Mouse (Mus musculus): Measurements from ENCODE around the gene Mpped2. TPM values are rescaled to one million over a fixed set of nuclear protein-coding genes. Genes with fewer than 3 reads are reported as not detected.

Mpped2 gene
- total RNA-seq, 2 experiments from 2014 or later: 33.2 to 40.0 TPM

DNA sequence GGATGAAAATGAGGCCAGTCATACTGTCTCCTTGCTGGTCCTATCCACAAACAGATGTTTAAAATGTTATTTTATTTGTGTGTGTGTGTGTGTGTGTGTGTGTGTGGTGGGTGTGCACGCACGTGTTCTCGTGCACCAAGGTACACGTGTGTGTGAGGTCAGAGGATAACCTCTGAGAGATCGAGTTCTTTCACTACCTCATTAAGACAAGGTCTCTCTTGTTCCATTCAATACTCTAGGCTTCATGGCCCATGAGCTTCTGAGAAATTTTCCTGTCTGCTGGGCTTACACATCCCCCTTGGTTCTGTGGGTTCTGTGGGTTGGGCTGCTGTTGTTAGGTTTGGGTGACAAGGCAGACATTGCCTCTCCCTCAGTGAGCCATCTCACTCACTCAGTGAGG lies 12.6 kb downstream of the Mpped2 start:
- DNase-seq: no peak

DNA sequence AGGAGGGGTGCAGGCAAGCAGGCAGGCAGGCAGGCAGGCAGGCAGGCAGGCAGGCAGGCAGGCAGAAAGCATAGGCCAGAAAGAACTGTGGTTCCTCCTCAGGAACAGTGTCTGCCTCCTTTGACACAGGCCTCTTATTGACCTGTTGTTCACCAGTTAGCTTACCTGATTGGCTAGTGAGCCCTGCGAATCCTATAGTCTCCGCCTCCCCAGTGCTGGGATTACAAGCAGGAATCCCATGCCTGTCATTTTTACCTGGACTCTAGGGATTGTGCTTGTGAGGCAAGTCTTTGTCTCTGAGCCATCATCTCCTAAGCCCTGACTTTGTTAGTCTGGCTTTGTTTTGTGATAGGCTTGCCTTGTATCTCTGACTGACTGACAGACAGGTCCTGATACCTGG lies 14.1 kb downstream of the Mpped2 start:
- DNase-seq: no peak

DNA sequence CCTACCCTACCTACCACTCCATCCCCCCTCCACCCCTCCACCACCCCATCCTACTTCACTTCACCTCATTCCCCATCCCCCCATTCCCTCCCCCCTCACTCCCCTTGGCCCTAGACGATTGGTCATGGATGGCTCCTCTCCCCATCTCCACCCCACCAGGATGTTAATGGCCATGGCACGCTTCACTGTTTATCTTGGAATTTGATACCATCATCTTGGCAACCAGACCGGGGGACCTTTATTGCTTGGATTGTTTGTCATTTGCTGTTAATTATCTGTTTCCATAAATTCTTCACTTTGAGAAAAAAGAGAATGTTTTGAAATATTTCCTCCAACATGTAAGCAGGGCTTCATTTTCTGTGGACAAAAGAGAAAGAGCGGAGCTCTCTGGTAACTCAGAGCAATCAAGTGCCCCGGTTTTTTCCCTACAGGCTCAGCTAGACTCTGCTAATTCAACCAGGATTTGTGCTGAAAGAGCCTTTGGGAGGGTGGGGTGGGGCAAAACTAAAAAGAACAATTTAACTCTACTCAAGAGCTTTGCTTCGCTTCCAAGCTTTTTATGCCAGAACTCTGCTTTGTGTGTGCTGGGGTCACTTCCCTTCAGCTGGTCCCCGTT lies 17.9 kb downstream of the Mpped2 start:
- no peak for DNase-seq

DNA sequence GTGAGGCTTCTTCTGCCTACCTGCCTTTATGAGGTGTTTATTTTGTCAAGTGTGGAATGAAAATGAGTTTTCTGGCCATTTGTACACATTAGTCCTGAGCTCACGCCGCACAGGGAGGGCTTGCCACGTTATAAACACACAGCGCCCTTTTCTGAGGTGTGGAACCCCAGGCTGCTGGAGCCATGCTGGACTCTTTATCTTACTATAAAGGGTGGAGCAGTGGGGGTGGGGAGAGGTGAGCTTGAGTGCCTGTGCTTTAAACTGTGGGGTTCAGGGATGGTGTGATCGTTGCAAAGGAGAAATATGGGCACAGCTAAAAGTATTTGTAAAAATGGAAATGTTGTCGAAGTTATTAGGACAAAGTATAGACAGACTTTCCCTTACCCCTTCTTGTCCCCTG lies 18.4 kb downstream of the Mpped2 start:
- DNase-seq: no peak

DNA sequence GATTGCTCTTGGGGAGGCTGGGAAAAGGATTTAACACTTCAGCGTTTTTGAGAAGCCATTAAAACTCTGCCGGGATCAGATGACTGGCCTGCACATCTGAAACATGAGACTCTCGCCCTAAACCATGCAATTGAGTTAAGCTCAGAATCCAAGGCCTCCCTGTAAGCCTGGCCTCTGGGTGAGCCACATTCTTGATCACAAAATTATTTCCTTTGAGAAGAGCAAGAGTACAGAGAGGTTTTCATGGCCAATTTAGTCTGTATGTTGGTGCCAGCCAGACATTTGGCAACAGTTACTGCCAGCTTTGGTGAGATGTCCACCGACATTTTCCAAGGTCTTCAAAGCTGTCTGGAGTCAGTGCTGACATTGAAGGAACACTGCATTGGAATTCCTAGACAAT lies 20.1 kb downstream of the Mpped2 start:
- DNase-seq: no peak

DNA sequence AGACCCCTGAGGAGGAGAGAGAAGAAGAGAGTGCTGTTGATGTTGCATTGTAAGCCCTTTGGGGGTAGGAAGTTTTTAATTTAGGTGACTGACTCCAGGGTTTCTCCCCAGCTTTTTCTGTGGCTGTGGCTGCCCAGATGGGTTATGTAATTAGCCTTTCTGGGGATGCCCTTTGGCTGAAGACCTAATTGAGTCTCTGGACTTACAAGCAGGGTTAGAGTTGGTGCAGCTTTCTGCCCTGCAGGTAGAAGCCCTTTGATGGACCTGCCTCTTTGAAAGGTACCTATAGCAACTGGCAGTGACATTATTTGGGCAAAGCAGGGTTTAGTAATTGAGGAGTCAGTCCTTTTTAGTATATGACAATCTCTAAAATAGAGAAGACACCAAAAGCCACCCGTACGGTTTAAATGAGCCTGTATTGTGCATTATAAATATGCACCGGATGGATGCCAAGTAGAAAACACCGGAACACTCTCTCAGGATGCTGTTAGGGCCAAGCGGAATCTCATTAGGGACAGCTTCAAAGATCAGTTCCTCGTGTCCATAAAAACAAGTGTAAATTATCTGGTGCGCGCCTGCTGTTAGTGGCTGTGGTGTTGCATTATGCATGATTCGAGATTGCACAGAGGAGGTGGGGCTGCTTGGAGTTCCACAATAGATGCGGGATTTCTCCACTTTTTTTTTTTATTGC lies 22.8 kb downstream of the Mpped2 start:
- DNase-seq: peak; percentile 21 to 26

DNA sequence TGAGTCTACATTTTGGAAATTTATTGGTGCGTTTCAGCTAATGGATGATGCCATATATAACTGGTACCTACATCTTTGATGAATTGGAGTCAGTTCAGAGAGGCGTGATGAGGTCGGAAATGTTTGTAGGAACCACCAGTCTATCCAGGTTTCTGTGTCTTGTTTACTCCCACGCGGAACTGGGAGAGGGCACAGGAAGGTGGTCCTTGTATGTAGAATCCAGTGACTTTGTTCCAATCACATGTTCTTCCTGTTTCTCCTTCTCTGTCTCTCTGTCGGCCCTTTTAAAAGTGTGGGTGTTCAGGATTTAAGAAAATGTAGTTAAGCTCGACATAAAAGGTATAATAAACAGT lies 23.3 kb downstream of the Mpped2 start:
- no peak for DNase-seq

DNA sequence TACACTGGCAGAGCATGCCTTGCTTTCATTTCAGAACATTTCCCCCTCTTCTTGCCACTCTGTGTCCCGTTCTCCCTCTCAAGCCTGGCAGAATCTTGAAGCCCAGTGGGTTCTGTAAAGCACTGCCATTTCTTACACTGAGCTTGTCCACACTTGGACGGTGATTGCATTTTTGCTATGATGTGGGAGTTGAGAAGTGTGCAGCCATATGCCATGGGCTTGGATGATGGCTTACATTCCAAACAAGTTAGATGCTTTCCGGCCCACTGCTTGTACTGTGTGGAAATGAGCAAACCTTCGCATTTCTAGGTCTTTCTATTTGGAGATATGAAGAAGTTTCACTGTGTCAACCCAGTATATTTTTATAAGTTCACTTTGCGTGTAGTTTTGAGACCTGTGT lies 25.8 kb downstream of the Mpped2 start:
- DNase-seq: no peak

DNA sequence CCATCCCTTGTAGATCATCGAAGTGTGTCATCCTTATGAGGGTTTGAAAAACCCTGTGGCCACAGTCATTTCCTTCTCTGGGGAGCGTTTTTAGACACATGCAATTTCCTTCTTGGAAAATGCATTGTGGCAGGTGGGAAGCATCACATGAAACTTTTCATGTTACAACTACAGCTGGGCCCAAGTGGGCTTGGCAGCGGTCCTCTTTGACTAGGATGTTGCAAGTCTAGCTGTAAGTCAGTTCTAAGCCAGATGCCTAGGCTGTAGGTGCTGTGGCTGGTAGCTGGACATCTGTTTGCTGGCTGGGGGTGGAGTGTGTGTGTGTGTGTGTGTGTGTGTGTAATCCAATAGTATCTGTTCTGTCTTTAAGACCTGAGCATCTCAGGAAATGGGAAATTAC lies 26.4 kb downstream of the Mpped2 start:
- no peak for DNase-seq

DNA sequence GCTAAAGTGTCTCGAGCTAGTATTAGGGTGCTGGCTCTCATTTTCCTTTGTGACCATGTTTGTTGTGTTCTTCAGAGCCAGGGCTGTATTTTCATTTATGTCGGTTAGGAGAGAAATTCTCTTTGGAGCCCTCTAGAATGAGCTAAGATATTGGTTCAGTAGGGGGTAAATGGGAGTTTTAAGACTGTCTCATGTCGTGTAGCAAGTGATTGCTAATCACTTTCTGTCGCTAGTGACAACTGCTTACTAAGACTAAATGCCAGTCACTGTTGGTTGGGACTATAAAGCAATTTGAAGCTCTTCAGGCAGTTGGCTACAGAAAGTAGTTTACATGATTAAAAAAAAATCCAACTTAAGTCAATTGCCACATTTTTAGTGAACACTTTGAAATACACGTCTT lies 27.6 kb downstream of the Mpped2 start:
- DNase-seq: no peak

DNA sequence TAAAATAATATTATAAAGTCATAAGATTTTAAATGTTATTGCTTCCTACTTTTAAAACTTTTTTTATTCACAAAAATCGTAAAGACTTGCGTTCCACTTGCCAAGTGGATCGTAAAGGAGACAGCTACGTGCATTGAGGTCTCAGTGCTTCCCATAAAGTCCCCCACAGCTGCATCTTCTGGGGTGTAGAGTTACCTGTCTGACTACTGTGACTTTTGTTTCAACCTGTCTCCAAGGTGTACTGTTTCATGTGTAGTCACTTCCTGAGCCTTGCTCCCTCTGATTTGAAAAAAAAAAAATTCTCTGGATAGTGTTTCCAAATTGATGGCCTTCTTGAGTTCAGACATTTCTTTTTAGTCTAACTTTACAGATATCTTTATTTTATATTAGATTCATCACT lies 29.0 kb downstream of the Mpped2 start:
- DNase-seq: no peak

DNA sequence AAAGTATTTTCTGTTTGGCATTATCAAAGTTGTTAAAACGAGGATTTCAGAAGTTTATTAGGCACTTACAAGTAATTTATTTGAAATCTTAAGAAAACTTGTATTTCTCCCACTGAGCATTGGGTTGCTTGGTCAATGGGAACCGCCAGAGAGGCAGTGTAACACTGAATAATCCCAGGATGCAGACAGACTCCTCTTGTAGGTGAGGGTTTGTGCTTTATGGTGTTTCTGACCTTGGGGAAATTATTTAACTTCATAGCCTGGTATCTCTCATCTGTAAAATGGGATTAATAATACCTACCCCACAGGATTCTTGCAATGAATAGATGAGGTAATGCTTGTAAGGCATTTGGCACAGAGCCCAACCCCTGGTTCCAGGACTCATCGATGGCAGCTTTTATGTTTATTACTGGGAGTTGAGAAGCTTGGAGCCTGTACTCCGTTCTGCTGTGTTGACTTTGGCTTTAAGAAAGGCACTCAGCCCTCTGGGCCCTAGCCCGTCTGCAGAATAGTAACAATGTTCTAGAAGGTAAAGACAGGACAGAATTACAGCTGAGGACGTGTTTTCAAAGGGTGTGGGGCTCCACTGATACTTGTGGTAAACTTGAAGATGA lies 37.0 kb downstream of the Mpped2 start:
- DNase-seq: no peak

DNA sequence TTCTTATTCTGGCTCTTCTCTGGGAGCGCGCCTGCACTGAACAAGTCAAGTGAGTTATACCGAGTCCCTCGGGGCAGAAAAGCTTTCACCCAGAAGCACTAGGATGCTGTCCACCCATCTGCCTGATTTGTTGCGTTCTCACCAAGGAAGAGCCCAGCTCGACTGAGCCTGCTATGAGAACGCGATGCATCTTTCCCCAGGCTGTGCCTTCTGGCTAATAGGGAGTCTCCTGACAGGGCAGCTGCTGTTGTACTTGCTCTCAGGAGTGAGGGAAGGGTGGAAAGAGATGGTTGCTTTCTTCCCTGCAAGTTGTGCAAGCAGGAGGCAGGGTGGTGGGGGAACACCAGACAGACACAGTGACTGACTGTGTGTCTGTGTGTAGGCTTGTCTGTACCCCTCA lies 37.5 kb downstream of the Mpped2 start:
- peak; percentile 25 to 40 for DNase-seq

DNA sequence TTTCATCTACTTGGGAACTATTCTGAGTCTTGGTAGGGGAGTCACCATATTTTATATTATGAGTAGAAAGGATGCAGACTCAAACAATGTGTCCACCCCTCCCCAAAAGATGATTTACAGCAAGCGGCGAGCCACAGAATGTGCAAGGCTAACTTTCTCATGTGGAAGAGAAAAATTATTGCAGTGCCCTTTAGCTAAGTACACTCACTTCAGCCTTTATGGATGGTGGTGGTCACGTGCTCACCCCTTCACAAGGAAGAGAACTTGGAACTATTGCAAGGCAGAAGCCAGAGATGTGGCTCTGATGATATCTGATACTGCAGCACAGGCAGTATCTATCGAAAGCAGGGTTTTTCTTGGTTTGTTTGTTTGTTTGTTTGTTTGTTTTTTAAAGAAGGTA lies 38.4 kb downstream of the Mpped2 start:
- no peak for DNase-seq

DNA sequence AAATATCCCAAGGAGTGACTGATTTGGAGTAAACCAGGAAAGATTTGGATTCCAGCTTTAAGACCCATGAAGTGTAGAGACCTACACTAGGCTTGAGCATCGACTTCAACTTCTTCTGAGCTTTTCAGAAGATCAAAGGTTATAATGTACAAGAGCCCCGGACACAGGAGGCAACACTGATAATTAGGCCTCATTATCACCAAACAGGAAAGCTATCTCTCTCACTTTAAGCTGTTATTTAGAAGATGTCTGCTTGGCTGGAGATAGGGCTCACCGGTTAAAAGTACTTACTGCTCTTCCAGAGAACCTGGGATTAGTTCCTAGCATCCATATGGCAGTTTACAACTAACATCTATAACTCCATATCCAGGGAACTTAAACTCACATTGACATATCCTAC lies 39.1 kb downstream of the Mpped2 start:
- DNase-seq: no peak

DNA sequence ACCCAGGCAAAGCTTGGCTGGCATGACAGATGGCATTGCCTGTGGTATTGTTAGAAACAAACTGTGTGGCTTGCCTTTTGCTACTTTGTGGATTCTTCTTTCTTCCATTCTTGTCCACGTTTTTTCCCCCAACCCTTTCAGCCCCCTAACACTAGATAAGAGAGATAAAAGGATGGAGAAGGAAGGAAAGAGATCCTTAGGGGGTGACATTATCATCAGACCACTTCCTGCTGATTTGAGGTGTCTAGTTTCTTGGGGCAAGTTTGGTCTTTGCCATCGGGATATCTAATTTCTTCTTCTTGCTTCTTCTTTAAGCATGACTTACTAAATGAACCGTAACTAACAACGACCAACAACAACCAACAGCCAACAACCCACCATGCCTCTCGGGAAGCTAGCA lies 40.3 kb downstream of the Mpped2 start:
- DNase-seq: no peak

DNA sequence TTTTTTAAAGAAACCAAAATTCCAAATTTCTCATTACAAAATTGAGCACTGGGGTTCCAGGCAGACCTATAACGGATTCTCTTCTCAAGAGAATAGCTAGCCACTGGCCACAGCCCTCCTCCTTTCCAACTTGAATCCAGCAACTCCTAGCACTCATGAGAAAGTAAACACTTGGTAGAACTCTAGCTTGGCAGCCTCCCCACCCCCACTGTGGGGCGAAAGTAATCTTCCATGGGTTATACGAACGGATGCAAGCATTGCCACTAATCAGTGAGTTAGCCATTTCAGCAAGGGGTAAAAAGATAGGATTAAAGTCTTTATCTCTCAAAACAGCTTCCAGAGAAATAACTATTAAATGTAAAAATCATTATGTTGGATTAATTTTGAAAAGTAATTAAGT lies 40.9 kb downstream of the Mpped2 start:
- no peak for DNase-seq

DNA sequence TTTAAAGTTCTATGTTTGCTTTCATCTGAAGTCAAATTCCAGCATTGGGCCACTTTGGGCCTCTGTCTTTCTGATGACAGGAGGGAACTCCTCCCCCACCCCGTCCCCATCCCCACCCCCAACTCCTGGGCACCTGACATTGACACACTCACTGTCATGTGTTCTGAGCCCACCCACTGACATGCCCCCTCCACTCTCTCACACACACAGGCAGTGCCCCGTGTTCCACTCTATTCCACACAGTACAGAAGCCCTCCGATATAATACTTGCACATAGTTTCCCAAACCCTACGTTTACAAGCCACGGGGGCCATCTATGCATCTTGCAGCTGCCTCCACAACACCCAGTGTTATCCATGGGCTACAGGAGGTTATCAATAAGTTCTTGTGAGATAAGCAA lies 42.1 kb downstream of the Mpped2 start:
- no peak for DNase-seq

DNA sequence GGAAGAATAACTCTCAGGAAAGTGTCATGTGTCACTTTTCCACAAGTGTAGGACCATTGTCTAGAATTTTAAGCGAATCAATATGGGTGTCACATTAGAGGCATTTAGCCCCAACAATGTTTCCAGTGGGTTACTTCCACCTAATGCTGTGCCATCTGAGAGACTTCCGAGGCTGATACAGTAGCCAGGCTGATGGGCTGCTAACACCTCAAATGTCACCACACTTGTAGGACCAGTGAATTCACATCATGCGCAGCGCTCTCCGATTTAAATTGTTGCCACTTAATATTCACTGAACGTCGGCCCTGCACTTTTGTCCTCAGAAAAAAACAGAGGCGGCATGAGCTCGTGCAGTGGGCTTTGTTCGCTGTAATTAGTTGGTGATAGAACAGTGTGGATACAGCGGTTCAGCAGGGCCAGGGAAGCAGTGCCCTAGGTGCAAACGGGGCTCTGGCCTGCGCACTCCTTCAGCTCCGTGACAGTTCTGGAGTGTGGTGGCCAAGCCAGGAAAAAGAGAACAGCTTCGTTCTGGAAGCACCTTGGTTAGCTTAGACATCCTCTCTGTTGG lies 42.8 kb downstream of the Mpped2 start:
- DNase-seq: no peak

DNA sequence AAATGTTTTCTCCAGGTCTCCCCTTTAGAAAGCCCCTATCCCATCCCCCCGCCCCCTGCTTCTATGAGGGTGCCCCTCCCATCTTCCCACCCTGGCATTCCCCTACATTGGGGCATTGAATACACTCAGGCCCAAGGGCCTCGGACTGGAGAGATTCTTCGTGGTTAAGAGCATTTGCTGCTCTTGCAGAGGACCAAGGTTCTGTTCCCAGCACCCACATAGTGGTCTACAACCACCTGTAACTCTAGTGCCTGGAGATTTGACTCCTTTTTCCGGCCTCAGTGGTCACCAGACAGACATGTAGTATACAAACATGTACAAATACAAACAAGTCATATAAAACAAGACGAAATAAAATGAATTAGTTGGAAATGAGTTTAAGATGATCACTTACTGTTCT lies 45.9 kb downstream of the Mpped2 start:
- no peak for DNase-seq

DNA sequence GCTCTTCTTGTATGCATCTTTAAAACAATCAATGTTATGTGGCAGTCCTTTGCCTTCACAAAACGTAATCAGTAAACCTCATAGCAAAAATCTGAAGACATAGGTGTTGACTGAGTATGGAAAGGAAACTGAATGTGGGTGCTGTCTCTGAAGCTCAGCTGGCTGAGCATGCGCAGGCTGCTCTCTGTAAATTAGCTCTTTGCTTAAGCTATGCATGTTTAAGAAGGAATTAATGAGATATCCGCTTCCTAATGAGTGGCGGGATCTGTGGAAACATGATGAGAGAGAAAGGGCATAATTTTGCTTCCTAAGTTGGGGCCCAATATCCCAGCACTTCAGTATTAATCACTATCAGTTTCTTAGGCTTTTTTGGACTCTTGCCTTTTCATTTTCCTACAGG lies 51.0 kb downstream of the Mpped2 start:
- no peak for DNase-seq

DNA sequence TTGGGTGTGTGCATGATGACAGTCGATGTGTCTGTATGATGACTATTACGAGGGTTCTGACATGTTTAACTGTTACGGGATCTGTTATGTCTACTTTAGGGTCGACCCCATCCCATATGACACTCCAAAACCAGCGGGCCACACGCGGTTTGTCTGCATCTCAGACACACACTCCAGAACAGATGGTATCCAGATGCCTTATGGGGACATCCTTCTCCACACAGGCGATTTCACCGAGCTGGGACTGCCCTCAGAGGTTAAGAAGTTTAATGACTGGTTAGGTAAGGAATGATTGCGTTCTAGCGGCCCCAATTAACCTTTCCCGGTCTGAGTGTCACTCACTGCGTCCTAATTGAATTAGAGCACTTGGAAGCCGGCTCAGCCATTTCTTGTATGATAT lies 51.5 kb downstream of the Mpped2 start:
- DNase-seq: no peak

DNA sequence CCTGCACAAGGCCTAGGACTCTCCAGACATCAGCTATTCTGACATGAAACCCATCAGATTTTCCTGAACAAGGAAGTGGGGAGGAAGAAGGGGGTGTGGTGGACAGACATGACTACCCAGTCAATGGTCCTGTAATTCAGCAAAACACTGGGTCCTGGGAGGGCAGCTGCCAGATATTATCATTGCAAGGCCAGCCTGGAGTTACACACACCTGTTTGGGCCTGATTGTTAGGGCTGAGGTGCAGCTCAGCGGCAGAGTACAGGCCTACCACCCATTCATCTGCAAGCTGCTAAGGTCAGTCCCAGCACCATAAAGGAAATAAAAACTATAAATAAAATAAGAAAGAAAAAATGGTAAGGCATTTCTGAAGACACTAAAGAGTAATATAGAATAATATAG lies 52.3 kb downstream of the Mpped2 start:
- DNase-seq: no peak

DNA sequence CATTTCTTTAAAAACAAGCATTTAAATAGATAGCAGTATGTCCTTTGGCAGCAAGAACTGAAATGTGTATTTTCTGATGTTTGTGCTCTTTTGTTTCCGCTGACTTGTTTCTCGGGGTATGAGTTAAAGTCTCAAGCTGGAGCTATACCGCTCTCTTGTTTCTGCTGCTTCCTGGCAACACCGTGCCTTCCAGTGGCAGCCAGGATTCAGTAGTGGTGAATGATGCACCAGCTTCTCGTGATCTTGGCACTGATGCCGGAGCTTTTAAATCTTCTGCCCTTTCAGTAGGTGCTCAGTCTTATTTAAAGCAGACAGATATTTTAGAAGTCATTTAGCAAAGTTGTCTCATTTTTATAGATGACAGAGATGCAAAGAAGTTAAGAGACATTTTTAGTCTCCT lies 53.1 kb downstream of the Mpped2 start:
- no peak for DNase-seq
